Mouse (Mus musculus): Measurements from ENCODE around the gene Gm8279.
"Not testable (repeated sequence)": the region's sequence is repeated elsewhere in the genome, so short reads cannot be mapped to it uniquely, and the experiment has no call there.

Gene Gm8279

GRCm38 (mm10) chr14:5131219-5131618 lies at the start of gene Gm8279:
TSS of gene Gm8279 (plus strand) at chr14:5131519.
- not testable (repeated sequence) for DNase-seq (ENCODE audit: low spot score)

- not testable (repeated sequence) for DNase-seq (ENCODE audit: low spot score)
These were observed 32.9 kb downstream of the Gm8279 start, which contains the start of gene Gm3317 for GRCm38 (mm10) chr14:5164235-5164634. TSS of gene Gm3317 (plus strand) at chr14:5164535.

- not testable (repeated sequence) for DNase-seq (ENCODE audit: low spot score)
These were observed 54.2 kb downstream of the Gm8279 start, which contains the start of gene Gm8271 for GRCm38 (mm10) chr14:5185493-5185892. TSS of gene Gm8271 (plus strand) at chr14:5185793.

Data from ovary, postnatal 10 days (tissue).